Mouse (Mus musculus) ovary, adult 18-20 months (tissue): ENCODE measurements around the gene Gm3298.
"Not testable (repeated sequence)": the region's sequence is repeated elsewhere in the genome, so short reads cannot be mapped to it uniquely, and the experiment has no call there.

Experiments used
- DNase-seq: peaks from one replicate; pipeline ENCODE4 v3.0.0; 2022; ENCODE audit warnings: low spot score, mixed read lengths

Gene Gm3298

GRCm38 (mm10) chr14:5015591-5015990, at the start of gene Gm3298:
Gene Gm3298, plus strand, starts transcription at chr14:5015891.
- DNase-seq, result not testable (repeated sequence)

- DNase-seq, result not testable (repeated sequence)
Observed at GRCm38 (mm10) chr14:4983635-4984034, 32.1 kb upstream of the Gm3298 start, which contains the start of gene Gm8297. Gene Gm8297, plus strand, starts transcription at chr14:4983935.

- not testable (repeated sequence) for DNase-seq
Observed at GRCm38 (mm10) chr14:5050329-5050728, 34.6 kb downstream of the Gm3298 start, which contains the start of gene 4930555G01Rik. Gene 4930555G01Rik, plus strand, starts transcription at chr14:5050629.
